Mouse (Mus musculus): Measurements from ENCODE around the gene Mkrn1. TPM values are rescaled to one million over a fixed set of nuclear protein-coding genes. Genes with fewer than 3 reads are reported as not detected.
"Not testable (repeated sequence)": the region's sequence is repeated elsewhere in the genome, so short reads cannot be mapped to it uniquely, and the experiment has no call there.

Mkrn1 gene
- polyA plus RNA-seq, 1 experiment from 2014 or later, result 35.9 TPM

DNA sequence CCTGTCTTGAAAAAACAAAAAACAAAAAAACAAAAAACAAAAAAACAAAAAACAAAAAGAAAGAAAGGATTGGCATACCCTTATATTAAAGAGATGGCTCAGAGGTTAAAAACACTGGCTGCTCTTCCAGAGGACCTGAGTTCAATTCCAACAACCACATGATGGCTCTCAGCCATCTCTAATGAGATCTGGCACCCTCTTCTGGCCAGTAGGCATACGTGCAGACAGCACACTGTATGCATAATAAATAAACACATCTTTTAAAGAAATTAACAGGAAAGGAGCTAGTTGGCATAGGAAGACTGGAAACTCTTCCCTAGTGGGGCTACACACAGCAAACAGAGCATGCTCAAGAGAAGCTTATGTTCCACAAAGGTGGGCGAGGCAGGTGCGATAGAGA, 30.8 kb upstream of the Mkrn1 start:
- WGBS, result 88% methylated on average over 3 of the region's 3 CpGs
- H3K4me1 ChIP-seq (ENCODE audit: control insufficient read depth, insufficient read depth, low read length), result peaks cover 7% of the 10 kb centered on the region
- no peak for ATAC-seq (ENCODE audit: insufficient number of reproducible peaks, low FRiP score, low TSS enrichment, low read depth)

GRCm38 (mm10) chr6:39450580-39450979, 30.3 kb upstream of the Mkrn1 start:
- Histone ChIP-seq H3K4me1 (ENCODE audit: control insufficient read depth, insufficient read depth, low read length) (peaks cover 4% of the 10 kb centered on the region), H3K27ac (replicated peaks; ENCODE audit: low read depth, low read length) (no peak overlapping the region), H3K4me2 (ENCODE audit: low read depth, severe bottlenecking) (no peak overlapping the region), H3K9me3 (ENCODE audit: control insufficient read depth, low read length) (no peaks in the 10 kb centered on the region), H3K4me3 (ENCODE audit: low read depth, low read length) (no peak overlapping the region), H3K9ac (ENCODE audit: low read length) (no peak overlapping the region), H3K27me3 (ENCODE audit: control insufficient read depth, insufficient read depth, low read length) (no peaks in the 10 kb centered on the region), H3K36me3 (ENCODE audit: control insufficient read depth, insufficient read depth, low read length) (no peaks in the 10 kb centered on the region)
- DNase-seq (ENCODE audit: low spot score) (no peak), ATAC-seq (ENCODE audit: insufficient number of reproducible peaks, low FRiP score, low TSS enrichment, low read depth) (no peak)
- 90% methylated on average over 4 of the region's 4 CpGs for WGBS

More for the DNA sequence above, 30.8 kb upstream of the Mkrn1 start:
- H3K27me3 ChIP-seq (ENCODE audit: control insufficient read depth, insufficient read depth, low read length), result no peaks in the 10 kb centered on the region
- H3K9me3 ChIP-seq (ENCODE audit: control insufficient read depth, low read length), result no peaks in the 10 kb centered on the region
- H3K9ac ChIP-seq (ENCODE audit: low read length), result no peak overlapping the region
- no peak overlapping the region for H3K27ac ChIP-seq (replicated peaks; ENCODE audit: low read depth, low read length)
- no peaks in the 10 kb centered on the region for H3K36me3 ChIP-seq (ENCODE audit: control insufficient read depth, insufficient read depth, low read length)
- H3K4me3 ChIP-seq (ENCODE audit: low read depth, low read length), result no peak overlapping the region
- no peak for DNase-seq (ENCODE audit: low spot score)
- no peak overlapping the region for H3K4me2 ChIP-seq (ENCODE audit: low read depth, severe bottlenecking)

GRCm38 (mm10) chr6:39447429-39448185, 27.3 kb upstream of the Mkrn1 start:
- Histone ChIP-seq H3K4me3 (ENCODE audit: low read depth, low read length) (no peak overlapping the region), H3K4me1 (ENCODE audit: control insufficient read depth, insufficient read depth, low read length) (no peaks in the 10 kb centered on the region), H3K9me3 (ENCODE audit: control insufficient read depth, low read length) (no peaks in the 10 kb centered on the region), H3K27ac (replicated peaks; ENCODE audit: low read depth, low read length) (no peak overlapping the region), H3K4me2 (ENCODE audit: low read depth, severe bottlenecking) (no peak overlapping the region), H3K27me3 (ENCODE audit: control insufficient read depth, insufficient read depth, low read length) (no peaks in the 10 kb centered on the region), H3K36me3 (ENCODE audit: control insufficient read depth, insufficient read depth, low read length) (no peaks in the 10 kb centered on the region), H3K9ac (ENCODE audit: low read length) (no peak overlapping the region)
- WGBS, result 61% methylated on average over 4 of the region's 4 CpGs
- ATAC-seq (ENCODE audit: insufficient number of reproducible peaks, low FRiP score, low TSS enrichment, low read depth), result no peak
- DNase-seq (ENCODE audit: low spot score), result no peak

GRCm38 (mm10) chr6:39445801-39446572, 25.7 kb upstream of the Mkrn1 start:
- Histone ChIP-seq H3K9ac (ENCODE audit: low read length) (no peak overlapping the region), H3K4me2 (ENCODE audit: low read depth, severe bottlenecking) (no peak overlapping the region), H3K27ac (replicated peaks; ENCODE audit: low read depth, low read length) (no peak overlapping the region), H3K36me3 (ENCODE audit: control insufficient read depth, insufficient read depth, low read length) (no peaks in the 10 kb centered on the region), H3K9me3 (ENCODE audit: control insufficient read depth, low read length) (no peaks in the 10 kb centered on the region), H3K27me3 (ENCODE audit: control insufficient read depth, insufficient read depth, low read length) (no peaks in the 10 kb centered on the region), H3K4me1 (ENCODE audit: control insufficient read depth, insufficient read depth, low read length) (no peaks in the 10 kb centered on the region), H3K4me3 (ENCODE audit: low read depth, low read length) (no peak overlapping the region)
- no peak for DNase-seq (ENCODE audit: low spot score)
- ATAC-seq (ENCODE audit: insufficient number of reproducible peaks, low FRiP score, low TSS enrichment, low read depth), result no peak
- 29% methylated on average over 19 of the region's 19 CpGs for WGBS

GRCm38 (mm10) chr6:39442786-39443287, 22.6 kb upstream of the Mkrn1 start:
- H3K27me3 ChIP-seq (ENCODE audit: control insufficient read depth, insufficient read depth, low read length), result no peaks in the 10 kb centered on the region
- DNase-seq (ENCODE audit: low spot score) (no peak), ATAC-seq (ENCODE audit: insufficient number of reproducible peaks, low FRiP score, low TSS enrichment, low read depth) (no peak)
- no peak overlapping the region for H3K4me3 ChIP-seq (ENCODE audit: low read depth, low read length)
- no peak overlapping the region for H3K27ac ChIP-seq (replicated peaks; ENCODE audit: low read depth, low read length)
- no peak overlapping the region for H3K4me2 ChIP-seq (ENCODE audit: low read depth, severe bottlenecking)
- no peaks in the 10 kb centered on the region for H3K36me3 ChIP-seq (ENCODE audit: control insufficient read depth, insufficient read depth, low read length)
- H3K9ac ChIP-seq (ENCODE audit: low read length), result no peak overlapping the region
- no peaks in the 10 kb centered on the region for H3K9me3 ChIP-seq (ENCODE audit: control insufficient read depth, low read length)
- H3K4me1 ChIP-seq (ENCODE audit: control insufficient read depth, insufficient read depth, low read length), result no peaks in the 10 kb centered on the region

- Histone ChIP-seq H3K27ac (replicated peaks; ENCODE audit: low read depth, low read length) (no peak overlapping the region), H3K9ac (ENCODE audit: low read length) (no peak overlapping the region), H3K27me3 (ENCODE audit: control insufficient read depth, insufficient read depth, low read length) (no peaks in the 10 kb centered on the region)
Observed at GRCm38 (mm10) chr6:39440207-39440606, 19.9 kb upstream of the Mkrn1 start.

GRCm38 (mm10) chr6:39437519-39437918, 17.3 kb upstream of the Mkrn1 start:
- not testable (repeated sequence) for H3K4me3 ChIP-seq (ENCODE audit: low read depth, low read length); H3K9me3 ChIP-seq (ENCODE audit: control insufficient read depth, low read length); H3K27ac ChIP-seq (replicated peaks; ENCODE audit: low read depth, low read length); H3K4me2 ChIP-seq (ENCODE audit: low read depth, severe bottlenecking); H3K27me3 ChIP-seq (ENCODE audit: control insufficient read depth, insufficient read depth, low read length); DNase-seq (ENCODE audit: low spot score); H3K9ac ChIP-seq (ENCODE audit: low read length); H3K36me3 ChIP-seq (ENCODE audit: control insufficient read depth, insufficient read depth, low read length); H3K4me1 ChIP-seq (ENCODE audit: control insufficient read depth, insufficient read depth, low read length); ATAC-seq (ENCODE audit: insufficient number of reproducible peaks, low FRiP score, low TSS enrichment, low read depth)
- WGBS, result 87% methylated on average over 6 of the region's 6 CpGs

More at GRCm38 (mm10) chr6:39440207-39440606, 19.9 kb upstream of the Mkrn1 start:
- no peak overlapping the region for H3K4me3 ChIP-seq (ENCODE audit: low read depth, low read length)
- ATAC-seq (ENCODE audit: insufficient number of reproducible peaks, low FRiP score, low TSS enrichment, low read depth) (no peak), DNase-seq (ENCODE audit: low spot score) (no peak)
- H3K4me1 ChIP-seq (ENCODE audit: control insufficient read depth, insufficient read depth, low read length), result no peaks in the 10 kb centered on the region
- no peak overlapping the region for H3K4me2 ChIP-seq (ENCODE audit: low read depth, severe bottlenecking)
- no peaks in the 10 kb centered on the region for H3K36me3 ChIP-seq (ENCODE audit: control insufficient read depth, insufficient read depth, low read length)
- no peaks in the 10 kb centered on the region for H3K9me3 ChIP-seq (ENCODE audit: control insufficient read depth, low read length)

- Histone ChIP-seq H3K9me3 (ENCODE audit: control insufficient read depth, low read length) (no peaks in the 10 kb centered on the region), H3K4me3 (ENCODE audit: low read depth, low read length) (no peak overlapping the region), H3K36me3 (ENCODE audit: control insufficient read depth, insufficient read depth, low read length) (no peaks in the 10 kb centered on the region), H3K4me2 (ENCODE audit: low read depth, severe bottlenecking) (no peak overlapping the region), H3K27me3 (ENCODE audit: control insufficient read depth, insufficient read depth, low read length) (no peaks in the 10 kb centered on the region), H3K27ac (replicated peaks; ENCODE audit: low read depth, low read length) (no peak overlapping the region), H3K9ac (ENCODE audit: low read length) (no peak overlapping the region), H3K4me1 (ENCODE audit: control insufficient read depth, insufficient read depth, low read length) (no peaks in the 10 kb centered on the region)
- WGBS, result 87% methylated on average over 5 of the region's 5 CpGs
- no peak for DNase-seq (ENCODE audit: low spot score)
- no peak for ATAC-seq (ENCODE audit: insufficient number of reproducible peaks, low FRiP score, low TSS enrichment, low read depth)
Observed at GRCm38 (mm10) chr6:39435875-39436274, 15.6 kb upstream of the Mkrn1 start.
